17 mouse cellular contexts compared by ENCODE assay signal in the genomic region with DNA sequence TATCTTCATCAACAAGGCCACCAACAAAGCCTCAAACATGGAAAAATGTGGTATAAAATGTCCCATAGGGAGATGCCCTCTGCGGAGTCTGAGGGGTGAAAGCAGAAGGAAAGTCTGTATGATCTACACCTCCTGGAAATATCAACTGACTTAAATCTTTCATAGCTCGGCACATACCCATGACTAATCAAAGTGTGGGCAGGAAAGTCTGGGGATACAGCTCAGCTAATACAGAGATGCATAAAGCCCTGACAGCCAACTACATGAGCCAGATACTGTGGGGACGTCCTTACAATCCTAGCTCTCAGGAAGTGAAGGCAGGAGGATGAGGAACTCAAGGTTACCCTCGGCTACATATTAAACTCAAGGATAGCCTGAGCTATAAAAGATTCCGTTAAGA.
DNase-seq lines count a peak whose midpoint lies in the region; ATAC-seq lines count a peak whose summit lies in the region.
"Had no signal": no experiment of that assay in that cellular context is flagged by ENCODE, and none has a peak within 500 bp of the region (broad histone marks: within the 10 kb centered on the region; RNA-seq: fewer than 3 reads in every experiment).

No protein-coding gene starts in this region.

- DNase-seq in heart, adult 11 months, result peak; percentile 33
- no peak for DNase-seq in heart, embryonic 10.5 days (ENCODE audit: low spot score)
- DNase-seq in brain, adult 2 months (ENCODE audit: low read depth, low spot score), result peak; percentile 59
- peak; percentile 17 for DNase-seq in telencephalon, adult 2 months (ENCODE audit: low read depth, low spot score)
- DNase-seq: adrenal gland, adult 2 months; adrenal gland, postnatal 10 days; adrenal gland, postnatal 25 days; cerebellum, adult 11-12 months; cerebellum, adult 2 months; cerebellum, adult 9-10 months; cerebellum, postnatal 10 days; cerebellum, postnatal 25 days had no signal

- no peaks in the 10 kb centered on the region for H3K27me3 ChIP-seq in heart, embryonic 10.5 days (ENCODE audit: insufficient read depth, poor library complexity, severe bottlenecking)
- no peaks in the 10 kb centered on the region for H3K27me3 ChIP-seq in forebrain, embryonic 13.5 days
- H3K27me3 ChIP-seq: embryonic facial prominence, embryonic 12.5 days had no signal

- H3K9ac ChIP-seq in forebrain, embryonic 13.5 days, result no peak overlapping the region
- H3K9ac ChIP-seq: embryonic facial prominence, embryonic 12.5 days had no signal

- H3K4me3 ChIP-seq in heart, embryonic 10.5 days, result no peak overlapping the region
- H3K4me3 ChIP-seq in forebrain, embryonic 13.5 days, result no peak overlapping the region
- H3K4me3 ChIP-seq: embryonic facial prominence, embryonic 10.5 days; embryonic facial prominence, embryonic 12.5 days had no signal

- 73% methylated on average over 5 of the region's 5 CpGs for WGBS in heart, embryonic 10.5 days
- 84% methylated on average over 5 of the region's 5 CpGs for WGBS in forebrain, embryonic 13.5 days

- no peak overlapping the region for H3K4me2 ChIP-seq in forebrain, embryonic 13.5 days
- H3K4me2 ChIP-seq: embryonic facial prominence, embryonic 12.5 days had no signal

- no peak for ATAC-seq in forebrain, embryonic 13.5 days
- ATAC-seq: forebrain, embryonic 14.5 days; forebrain, embryonic 16.5 days had no signal

- H3K4me1 ChIP-seq in heart, embryonic 10.5 days, result 0 out of 2 replicates have a peak, but pooled peaks cover 3% of the 10 kb centered on the region
- H3K4me1 ChIP-seq in forebrain, embryonic 13.5 days, result peaks cover 2% of the 10 kb centered on the region

- no peak overlapping the region for H3K27ac ChIP-seq in heart, embryonic 10.5 days
- no peak overlapping the region for H3K27ac ChIP-seq in forebrain, embryonic 13.5 days
- H3K27ac ChIP-seq: embryonic facial prominence, embryonic 10.5 days; embryonic facial prominence, embryonic 12.5 days had no signal

- H3K9me3 ChIP-seq in heart, embryonic 10.5 days, result no peaks in the 10 kb centered on the region
- no peaks in the 10 kb centered on the region for H3K9me3 ChIP-seq in forebrain, embryonic 13.5 days (replicated peaks)
- H3K9me3 ChIP-seq: embryonic facial prominence, embryonic 10.5 days; embryonic facial prominence, embryonic 12.5 days had no signal

- H3K36me3 ChIP-seq in heart, embryonic 10.5 days, result no peaks in the 10 kb centered on the region
- no peaks in the 10 kb centered on the region for H3K36me3 ChIP-seq in forebrain, embryonic 13.5 days (ENCODE audit: poor library complexity, severe bottlenecking)
- H3K36me3 ChIP-seq: embryonic facial prominence, embryonic 10.5 days; embryonic facial prominence, embryonic 12.5 days had no signal
